Mouse (Mus musculus) megakaryocyte, embryonic 14.5 days (primary cell): ENCODE measurements around the gene Peli1.

Experiments used
- FLI1 ChIP-seq: IDR thresholded peaks from 2 replicates; pipeline ENCODE4 v1.6.1; 2012; ENCODE audit warnings: low read length, inconsistent platforms, mixed read lengths
- GATA1 ChIP-seq: IDR thresholded peaks from 3 replicates; pipeline ENCODE4 v1.6.1; 2012; ENCODE audit warnings: mixed read lengths, low read length, inconsistent platforms, borderline replicate concordance

DNA sequence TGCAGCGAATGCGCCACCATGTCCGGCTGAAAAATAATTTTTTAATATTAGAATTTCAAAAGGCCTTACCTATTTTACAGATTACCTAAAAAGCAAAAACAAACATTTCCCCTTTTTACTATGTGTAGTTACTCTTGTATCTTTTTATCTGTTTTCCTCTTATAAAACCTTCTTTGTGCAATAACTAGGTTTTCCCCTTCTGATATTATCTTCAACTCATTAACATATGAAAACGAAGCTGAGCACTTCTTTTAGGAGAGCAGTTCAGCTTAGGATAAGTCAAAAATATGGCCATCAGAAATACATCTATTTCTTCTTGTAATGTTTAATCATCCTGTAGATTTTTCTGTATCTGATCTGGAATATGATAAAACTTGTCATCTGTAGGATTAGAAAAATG, 50.7 kb downstream of the Peli1 start:
- TF ChIP-seq FLI1 (no peak), GATA1 (no peak)
